Mouse (Mus musculus): ENCODE results near the gene Gzmg. TPM values are rescaled to one million over a fixed set of nuclear protein-coding genes. Genes with fewer than 3 reads are reported as not detected.
"Not testable (repeated sequence)": the region's sequence is repeated elsewhere in the genome, so short reads cannot be mapped to it uniquely, and the experiment has no call there.

Gzmg gene
- not detected in 2 replicates for polyA plus RNA-seq (2015; fragmentation: Nextera tagmentation; extraction: Ambion mirVana)

- H3K4me1 ChIP-seq (replicated peaks; ENCODE audit: control insufficient read depth, insufficient read depth, low read length); H3K36me3 ChIP-seq (ENCODE audit: control insufficient read depth, insufficient read depth); H3K4me3 ChIP-seq (replicated peaks; ENCODE audit: low read length); H3K9me3 ChIP-seq (ENCODE audit: control insufficient read depth, low read length); H3K27me3 ChIP-seq (replicated peaks; ENCODE audit: control insufficient read depth, insufficient read depth, low read length); H3K27ac ChIP-seq (ENCODE audit: low read length); ATAC-seq; H3K4me2 ChIP-seq (ENCODE audit: low read length); H3K9ac ChIP-seq (replicated peaks; ENCODE audit: low read depth, low read length): not testable (repeated sequence)
- 95% methylated on average over 2 of the region's 2 CpGs for WGBS
These were observed at the start of gene Gzmg for GRCm38 (mm10) chr14:56159479-56159878. Gene Gzmg (minus strand): TSS chr14:56159579.

GRCm38 (mm10) chr14:56205613-56206012, 46.2 kb upstream of the Gzmg start:
- H3K27me3 ChIP-seq (replicated peaks; ENCODE audit: control insufficient read depth, insufficient read depth, low read length): no peaks in the 10 kb centered on the region
- no peaks in the 10 kb centered on the region for H3K4me1 ChIP-seq (replicated peaks; ENCODE audit: control insufficient read depth, insufficient read depth, low read length)
- H3K36me3 ChIP-seq (ENCODE audit: control insufficient read depth, insufficient read depth): no peaks in the 10 kb centered on the region
- no peak overlapping the region for H3K4me3 ChIP-seq (replicated peaks; ENCODE audit: low read length)
- H3K9ac ChIP-seq (replicated peaks; ENCODE audit: low read depth, low read length): no peak overlapping the region
- H3K9me3 ChIP-seq (ENCODE audit: control insufficient read depth, low read length): no peaks in the 10 kb centered on the region
- WGBS: 95% methylated on average over 1 of the region's 1 CpGs
- H3K27ac ChIP-seq (ENCODE audit: low read length): no peak overlapping the region
- H3K4me2 ChIP-seq (ENCODE audit: low read length): no peak overlapping the region
- no peak for ATAC-seq

GRCm38 (mm10) chr14:56205021-56205420, 45.6 kb upstream of the Gzmg start:
- 41% methylated on average over 5 of the region's 5 CpGs for WGBS
- H3K4me3 ChIP-seq (replicated peaks; ENCODE audit: low read length); H3K4me1 ChIP-seq (replicated peaks; ENCODE audit: control insufficient read depth, insufficient read depth, low read length); H3K36me3 ChIP-seq (ENCODE audit: control insufficient read depth, insufficient read depth); H3K4me2 ChIP-seq (ENCODE audit: low read length); H3K9me3 ChIP-seq (ENCODE audit: control insufficient read depth, low read length); ATAC-seq; H3K27ac ChIP-seq (ENCODE audit: low read length); H3K27me3 ChIP-seq (replicated peaks; ENCODE audit: control insufficient read depth, insufficient read depth, low read length); H3K9ac ChIP-seq (replicated peaks; ENCODE audit: low read depth, low read length): not testable (repeated sequence)

- H3K4me3 ChIP-seq (replicated peaks; ENCODE audit: low read length): no peak overlapping the region
- no peaks in the 10 kb centered on the region for H3K4me1 ChIP-seq (replicated peaks; ENCODE audit: control insufficient read depth, insufficient read depth, low read length)
- H3K9me3 ChIP-seq (ENCODE audit: control insufficient read depth, low read length): no peaks in the 10 kb centered on the region
- H3K27me3 ChIP-seq (replicated peaks; ENCODE audit: control insufficient read depth, insufficient read depth, low read length): no peaks in the 10 kb centered on the region
- H3K9ac ChIP-seq (replicated peaks; ENCODE audit: low read depth, low read length): no peak overlapping the region
- ATAC-seq: no peak
- H3K4me2 ChIP-seq (ENCODE audit: low read length): no peak overlapping the region
- H3K27ac ChIP-seq (ENCODE audit: low read length): no peak overlapping the region
- 6% methylated on average over 2 of the region's 2 CpGs for WGBS
- H3K36me3 ChIP-seq (ENCODE audit: control insufficient read depth, insufficient read depth): no peaks in the 10 kb centered on the region
These were observed 44.6 kb upstream of the Gzmg start for GRCm38 (mm10) chr14:56203975-56204374.

GRCm38 (mm10) chr14:56186946-56187345, 27.6 kb upstream of the Gzmg start:
- ATAC-seq: no peak

GRCm38 (mm10) chr14:56186521-56186920, 27.1 kb upstream of the Gzmg start:
- H3K9me3 ChIP-seq (ENCODE audit: control insufficient read depth, low read length): no peaks in the 10 kb centered on the region
- no peak overlapping the region for H3K4me2 ChIP-seq (ENCODE audit: low read length)
- ATAC-seq: no peak
- no peaks in the 10 kb centered on the region for H3K27me3 ChIP-seq (replicated peaks; ENCODE audit: control insufficient read depth, insufficient read depth, low read length)
- H3K36me3 ChIP-seq (ENCODE audit: control insufficient read depth, insufficient read depth): no peaks in the 10 kb centered on the region
- no peaks in the 10 kb centered on the region for H3K4me1 ChIP-seq (replicated peaks; ENCODE audit: control insufficient read depth, insufficient read depth, low read length)
- H3K4me3 ChIP-seq (replicated peaks; ENCODE audit: low read length): no peak overlapping the region
- H3K27ac ChIP-seq (ENCODE audit: low read length): no peak overlapping the region
- no peak overlapping the region for H3K9ac ChIP-seq (replicated peaks; ENCODE audit: low read depth, low read length)
- WGBS: 80% methylated on average over 5 of the region's 5 CpGs

More at GRCm38 (mm10) chr14:56186946-56187345, 27.6 kb upstream of the Gzmg start:
- Histone ChIP-seq H3K4me1 (replicated peaks; ENCODE audit: control insufficient read depth, insufficient read depth, low read length) (no peaks in the 10 kb centered on the region), H3K4me2 (ENCODE audit: low read length) (no peak overlapping the region), H3K27me3 (replicated peaks; ENCODE audit: control insufficient read depth, insufficient read depth, low read length) (no peaks in the 10 kb centered on the region), H3K27ac (ENCODE audit: low read length) (no peak overlapping the region), H3K36me3 (ENCODE audit: control insufficient read depth, insufficient read depth) (no peaks in the 10 kb centered on the region), H3K9me3 (ENCODE audit: control insufficient read depth, low read length) (no peaks in the 10 kb centered on the region), H3K4me3 (replicated peaks; ENCODE audit: low read length) (no peak overlapping the region), H3K9ac (replicated peaks; ENCODE audit: low read depth, low read length) (no peak overlapping the region)
- 61% methylated on average over 6 of the region's 6 CpGs for WGBS

- not testable (repeated sequence) for H3K4me3 ChIP-seq (replicated peaks; ENCODE audit: low read length); H3K27me3 ChIP-seq (replicated peaks; ENCODE audit: control insufficient read depth, insufficient read depth, low read length); H3K9me3 ChIP-seq (ENCODE audit: control insufficient read depth, low read length); H3K27ac ChIP-seq (ENCODE audit: low read length); H3K4me2 ChIP-seq (ENCODE audit: low read length); H3K9ac ChIP-seq (replicated peaks; ENCODE audit: low read depth, low read length); H3K4me1 ChIP-seq (replicated peaks; ENCODE audit: control insufficient read depth, insufficient read depth, low read length); H3K36me3 ChIP-seq (ENCODE audit: control insufficient read depth, insufficient read depth); ATAC-seq
- WGBS: 22% methylated on average over 8 of the region's 8 CpGs
These were observed 18.3 kb upstream of the Gzmg start for GRCm38 (mm10) chr14:56177651-56178050.

- H3K27me3 ChIP-seq (replicated peaks; ENCODE audit: control insufficient read depth, insufficient read depth, low read length): no peaks in the 10 kb centered on the region
- 92% methylated on average over 5 of the region's 5 CpGs for WGBS
- no peak for ATAC-seq
These were observed 15.1 kb upstream of the Gzmg start, which contains the start of gene Gzmn for GRCm38 (mm10) chr14:56174499-56174898. Gene Gzmn (minus strand): TSS chr14:56174599.

GRCm38 (mm10) chr14:56173396-56173795, 14.0 kb upstream of the Gzmg start:
- Histone ChIP-seq H3K27ac (ENCODE audit: low read length) (no peak overlapping the region), H3K4me1 (replicated peaks; ENCODE audit: control insufficient read depth, insufficient read depth, low read length) (no peaks in the 10 kb centered on the region), H3K4me3 (replicated peaks; ENCODE audit: low read length) (no peak overlapping the region), H3K27me3 (replicated peaks; ENCODE audit: control insufficient read depth, insufficient read depth, low read length) (no peaks in the 10 kb centered on the region), H3K4me2 (ENCODE audit: low read length) (no peak overlapping the region), H3K9me3 (ENCODE audit: control insufficient read depth, low read length) (no peaks in the 10 kb centered on the region), H3K9ac (replicated peaks; ENCODE audit: low read depth, low read length) (no peak overlapping the region), H3K36me3 (ENCODE audit: control insufficient read depth, insufficient read depth) (no peaks in the 10 kb centered on the region)
- ATAC-seq: no peak
- 93% methylated on average over 6 of the region's 6 CpGs for WGBS

More at GRCm38 (mm10) chr14:56174499-56174898, 15.1 kb upstream of the Gzmg start, which contains the start of gene Gzmn:
- Histone ChIP-seq H3K36me3 (ENCODE audit: control insufficient read depth, insufficient read depth) (no peaks in the 10 kb centered on the region), H3K27ac (ENCODE audit: low read length) (no peak within 1 kb of the TSS), H3K9me3 (ENCODE audit: control insufficient read depth, low read length) (no peaks in the 10 kb centered on the region), H3K9ac (replicated peaks; ENCODE audit: low read depth, low read length) (no peak within 1 kb of the TSS), H3K4me2 (ENCODE audit: low read length) (no peak within 1 kb of the TSS), H3K4me3 (replicated peaks; ENCODE audit: low read length) (no peak within 1 kb of the TSS), H3K4me1 (replicated peaks; ENCODE audit: control insufficient read depth, insufficient read depth, low read length) (no peaks in the 10 kb centered on the region)

GRCm38 (mm10) chr14:56172744-56173143, 13.4 kb upstream of the Gzmg start:
- Histone ChIP-seq H3K36me3 (ENCODE audit: control insufficient read depth, insufficient read depth) (no peaks in the 10 kb centered on the region), H3K9ac (replicated peaks; ENCODE audit: low read depth, low read length) (no peak overlapping the region), H3K27ac (ENCODE audit: low read length) (no peak overlapping the region), H3K4me1 (replicated peaks; ENCODE audit: control insufficient read depth, insufficient read depth, low read length) (no peaks in the 10 kb centered on the region), H3K4me3 (replicated peaks; ENCODE audit: low read length) (no peak overlapping the region), H3K9me3 (ENCODE audit: control insufficient read depth, low read length) (no peaks in the 10 kb centered on the region), H3K27me3 (replicated peaks; ENCODE audit: control insufficient read depth, insufficient read depth, low read length) (no peaks in the 10 kb centered on the region), H3K4me2 (ENCODE audit: low read length) (no peak overlapping the region)
- 94% methylated on average over 5 of the region's 5 CpGs for WGBS
- no peak for ATAC-seq
